Mouse (Mus musculus): ENCODE data around the gene Olfr25. TPM values are rescaled to one million over a fixed set of nuclear protein-coding genes. Genes with fewer than 3 reads are reported as not detected.

Olfr25 gene
- polyA plus RNA-seq (2014; fragmentation: Illumina TruSeq; extraction: RNeasy Lipid Tissue Mini Kit (QIAGEN cat#74804); ENCODE audit: low read depth, low replicate concordance): not detected

DNA sequence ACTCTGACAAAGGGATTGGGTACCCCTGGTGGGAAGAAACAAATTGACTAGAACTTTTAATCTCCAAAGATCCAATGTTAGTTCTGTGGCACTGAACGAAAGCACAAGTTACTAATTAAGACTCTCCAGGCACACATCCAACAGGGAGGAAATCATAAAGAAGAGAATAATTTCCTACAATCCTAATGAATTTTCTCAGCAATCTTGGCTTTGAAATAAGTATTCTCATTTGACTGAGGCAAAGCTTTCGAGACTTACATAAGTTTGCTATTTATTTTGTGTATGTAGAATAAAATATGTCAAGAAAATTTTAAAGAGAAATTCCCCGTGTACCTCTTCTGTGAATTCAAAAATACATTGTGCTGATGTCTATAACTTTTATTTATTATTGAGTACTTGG is at the start of gene Olfr25:
Gene Olfr25, plus strand, starts transcription at position 301 of the 400 bp plus-strand sequence.

DNA sequence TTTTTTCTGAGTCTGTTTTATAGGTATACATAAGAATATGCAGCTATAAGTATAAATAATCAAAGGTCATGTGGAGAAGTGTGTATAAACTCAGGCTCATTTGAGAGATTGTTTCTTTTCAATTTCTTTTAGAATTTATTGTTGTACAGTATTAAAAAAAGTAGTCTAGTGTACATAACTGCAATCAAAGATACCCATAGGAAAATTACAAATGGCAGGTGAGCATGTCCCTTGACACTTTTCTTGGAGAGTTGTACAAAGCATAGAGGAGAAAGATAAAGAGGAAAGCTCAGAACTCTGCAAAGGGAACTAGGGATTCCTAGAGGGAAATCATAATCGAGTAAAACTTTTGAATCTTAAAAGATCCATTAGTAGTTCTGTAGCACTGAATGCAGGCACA is 38.1 kb upstream of the Olfr25 start, which contains the start of gene Olfr896-ps1:
Gene Olfr896-ps1, plus strand, starts transcription at position 301 of the 400 bp plus-strand sequence.

DNA sequence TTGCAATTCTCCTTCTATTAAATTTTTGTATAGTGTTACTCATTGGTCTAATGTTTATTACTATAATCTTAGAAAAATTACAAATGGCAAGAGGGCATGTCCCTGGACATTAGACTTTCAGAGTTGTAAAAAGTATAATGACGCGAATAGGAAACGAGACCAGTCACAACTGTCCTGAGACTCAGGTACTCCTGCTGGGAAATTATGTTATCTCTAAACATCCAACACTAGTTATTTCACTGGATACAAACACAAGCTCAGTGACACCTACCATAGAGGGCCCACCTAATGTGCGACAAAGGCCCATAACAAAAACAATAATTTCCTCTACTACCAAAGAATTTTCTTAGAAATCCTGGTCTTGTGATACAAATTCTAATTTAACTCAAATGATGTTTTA is 19.3 kb downstream of the Olfr25 start, which contains the start of gene Olfr898:
Gene Olfr898, plus strand, starts transcription at position 301 of the 400 bp plus-strand sequence.

DNA sequence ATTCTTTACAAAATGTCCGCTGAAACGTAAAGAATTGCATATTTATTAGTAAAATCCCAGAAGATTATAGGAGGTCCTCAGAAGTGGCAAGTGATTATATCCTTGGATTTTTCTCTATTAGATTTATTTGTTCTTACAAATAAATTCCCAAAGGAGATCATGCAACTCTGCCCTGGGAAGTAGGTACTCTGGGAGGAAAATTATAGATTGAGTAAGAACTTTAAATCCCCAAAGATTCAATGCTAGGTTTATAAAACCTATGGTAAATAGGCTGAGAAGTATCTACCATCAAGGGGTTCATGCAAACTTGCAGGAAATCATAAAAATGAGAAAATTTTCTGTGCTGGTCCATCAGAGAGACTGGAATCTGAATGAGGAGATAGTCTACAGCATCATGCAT is 37.7 kb downstream of the Olfr25 start, which contains the start of gene Olfr250:
Gene Olfr250, plus strand, starts transcription at position 301 of the 400 bp plus-strand sequence.

DNA sequence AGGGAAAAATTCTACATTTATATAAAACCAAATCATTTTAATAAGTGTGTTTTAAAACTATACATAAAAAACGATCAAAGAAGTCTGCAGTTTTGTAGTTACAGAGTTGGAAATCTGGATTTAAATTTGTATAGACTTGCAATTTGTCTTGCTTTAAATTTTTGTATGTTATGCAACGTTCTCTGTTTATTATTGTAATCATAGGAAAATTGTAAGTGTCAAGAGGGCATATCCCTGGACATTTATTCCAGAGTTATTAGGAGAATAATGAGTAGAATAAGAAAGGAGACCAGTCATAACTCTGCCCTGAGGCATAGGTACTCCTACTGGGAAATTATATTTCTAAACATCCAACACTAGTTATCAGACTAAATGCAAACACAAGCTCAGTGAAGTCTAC is 47.9 kb downstream of the Olfr25 start, which contains the start of gene Olfr251:
Gene Olfr251, plus strand, starts transcription at position 301 of the 400 bp plus-strand sequence.

Other genes starting within 250 kb of the Olfr25 start
- gene Olfr887, start 245.0 kb upstream of the Olfr25 start, polyA plus RNA-seq (2014; fragmentation: Illumina TruSeq; extraction: RNeasy Lipid Tissue Mini Kit (QIAGEN cat#74804); ENCODE audit: low read depth, low replicate concordance): not detected
- not detected for gene Olfr888, start 220.9 kb upstream of the Olfr25 start, polyA plus RNA-seq (2014; fragmentation: Illumina TruSeq; extraction: RNeasy Lipid Tissue Mini Kit (QIAGEN cat#74804); ENCODE audit: low read depth, low replicate concordance)
- not detected for gene Olfr889, start 213.9 kb upstream of the Olfr25 start, polyA plus RNA-seq (2014; fragmentation: Illumina TruSeq; extraction: RNeasy Lipid Tissue Mini Kit (QIAGEN cat#74804); ENCODE audit: low read depth, low replicate concordance)
- not detected for gene Olfr890, start 186.5 kb upstream of the Olfr25 start, polyA plus RNA-seq (2014; fragmentation: Illumina TruSeq; extraction: RNeasy Lipid Tissue Mini Kit (QIAGEN cat#74804); ENCODE audit: low read depth, low replicate concordance)
- not detected for gene Olfr891, start 148.2 kb upstream of the Olfr25 start, polyA plus RNA-seq (2014; fragmentation: Illumina TruSeq; extraction: RNeasy Lipid Tissue Mini Kit (QIAGEN cat#74804); ENCODE audit: low read depth, low replicate concordance)
- not detected for gene Olfr893, start 120.7 kb upstream of the Olfr25 start, polyA plus RNA-seq (2014; fragmentation: Illumina TruSeq; extraction: RNeasy Lipid Tissue Mini Kit (QIAGEN cat#74804); ENCODE audit: low read depth, low replicate concordance)
- gene Olfr894, start 111.0 kb upstream of the Olfr25 start, polyA plus RNA-seq (2014; fragmentation: Illumina TruSeq; extraction: RNeasy Lipid Tissue Mini Kit (QIAGEN cat#74804); ENCODE audit: low read depth, low replicate concordance): not detected
- gene Olfr143, start 76.3 kb upstream of the Olfr25 start, polyA plus RNA-seq (2014; fragmentation: Illumina TruSeq; extraction: RNeasy Lipid Tissue Mini Kit (QIAGEN cat#74804); ENCODE audit: low read depth, low replicate concordance): not detected
- gene Olfr895, start 61.2 kb upstream of the Olfr25 start, polyA plus RNA-seq (2014; fragmentation: Illumina TruSeq; extraction: RNeasy Lipid Tissue Mini Kit (QIAGEN cat#74804); ENCODE audit: low read depth, low replicate concordance): not detected
- not detected for gene Olfr896-ps1, start 38.0 kb upstream of the Olfr25 start, polyA plus RNA-seq (2014; fragmentation: Illumina TruSeq; extraction: RNeasy Lipid Tissue Mini Kit (QIAGEN cat#74804); ENCODE audit: low read depth, low replicate concordance)
- not detected for gene Olfr898, start 19.4 kb downstream of the Olfr25 start, polyA plus RNA-seq (2014; fragmentation: Illumina TruSeq; extraction: RNeasy Lipid Tissue Mini Kit (QIAGEN cat#74804); ENCODE audit: low read depth, low replicate concordance)
- gene Olfr250, start 37.8 kb downstream of the Olfr25 start, polyA plus RNA-seq (2014; fragmentation: Illumina TruSeq; extraction: RNeasy Lipid Tissue Mini Kit (QIAGEN cat#74804); ENCODE audit: low read depth, low replicate concordance): not detected
- gene Olfr251, start 48.0 kb downstream of the Olfr25 start, polyA plus RNA-seq (2014; fragmentation: Illumina TruSeq; extraction: RNeasy Lipid Tissue Mini Kit (QIAGEN cat#74804); ENCODE audit: low read depth, low replicate concordance): not detected
- not detected for gene Olfr147, start 72.6 kb downstream of the Olfr25 start, polyA plus RNA-seq (2014; fragmentation: Illumina TruSeq; extraction: RNeasy Lipid Tissue Mini Kit (QIAGEN cat#74804); ENCODE audit: low read depth, low replicate concordance)
- not detected for gene Olfr901, start 100.4 kb downstream of the Olfr25 start, polyA plus RNA-seq (2014; fragmentation: Illumina TruSeq; extraction: RNeasy Lipid Tissue Mini Kit (QIAGEN cat#74804); ENCODE audit: low read depth, low replicate concordance)
- gene Olfr902, start 118.6 kb downstream of the Olfr25 start, polyA plus RNA-seq (2014; fragmentation: Illumina TruSeq; extraction: RNeasy Lipid Tissue Mini Kit (QIAGEN cat#74804); ENCODE audit: low read depth, low replicate concordance): not detected
- gene Olfr904, start 134.1 kb downstream of the Olfr25 start, polyA plus RNA-seq (2014; fragmentation: Illumina TruSeq; extraction: RNeasy Lipid Tissue Mini Kit (QIAGEN cat#74804); ENCODE audit: low read depth, low replicate concordance): not detected
- not detected for gene Olfr905, start 142.0 kb downstream of the Olfr25 start, polyA plus RNA-seq (2014; fragmentation: Illumina TruSeq; extraction: RNeasy Lipid Tissue Mini Kit (QIAGEN cat#74804); ENCODE audit: low read depth, low replicate concordance)
- not detected for gene Olfr906, start 158.0 kb downstream of the Olfr25 start, polyA plus RNA-seq (2014; fragmentation: Illumina TruSeq; extraction: RNeasy Lipid Tissue Mini Kit (QIAGEN cat#74804); ENCODE audit: low read depth, low replicate concordance)
- gene Olfr907, start 166.7 kb downstream of the Olfr25 start, polyA plus RNA-seq (2014; fragmentation: Illumina TruSeq; extraction: RNeasy Lipid Tissue Mini Kit (QIAGEN cat#74804); ENCODE audit: low read depth, low replicate concordance): not detected
- not detected for gene Olfr911-ps1, start 192.5 kb downstream of the Olfr25 start, polyA plus RNA-seq (2014; fragmentation: Illumina TruSeq; extraction: RNeasy Lipid Tissue Mini Kit (QIAGEN cat#74804); ENCODE audit: low read depth, low replicate concordance)
- not detected for gene Olfr910, start 208.8 kb downstream of the Olfr25 start, polyA plus RNA-seq (2014; fragmentation: Illumina TruSeq; extraction: RNeasy Lipid Tissue Mini Kit (QIAGEN cat#74804); ENCODE audit: low read depth, low replicate concordance)

Measured in adipose tissue, adult 10 weeks (tissue).